Mouse (Mus musculus) T-helper 1 cell (primary cell): Measurements from ENCODE around the gene Cubn.

Experiments
- in situ Hi-C: fragments of 300-600 bp; cut with MboI, MseI; formaldehyde crosslinking; loops from one replicate; pipeline ENCODE4 v1.15.1; 2025; ENCODE audit warnings: high pct_unique_total_duplicates

Gene Cubn

DNA sequence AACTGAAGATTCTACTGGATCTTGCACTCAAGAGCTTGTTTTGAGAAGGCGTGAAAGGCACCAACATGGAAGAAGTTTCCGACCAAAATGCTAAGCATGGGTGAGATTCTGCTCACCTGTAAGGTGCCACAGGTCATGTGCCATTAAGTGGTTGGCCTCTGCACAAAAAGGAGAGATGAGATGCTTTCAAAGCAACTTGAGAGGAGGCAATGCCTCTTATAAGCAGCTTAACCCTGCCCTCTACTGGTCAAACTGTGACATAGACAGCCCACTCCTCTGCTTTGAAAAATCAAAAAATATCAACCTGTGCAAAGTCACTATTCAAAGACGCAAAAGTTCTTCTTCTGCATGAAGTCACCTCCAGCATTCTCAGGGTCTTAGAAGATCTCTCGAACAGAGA is 226.7 kb downstream of the Cubn start:
- in situ Hi-C loops: loop anchor here (10.0 kb wide), 1 partner anchor 840 kb away; no protein-coding TSS in a partner anchor

DNA sequence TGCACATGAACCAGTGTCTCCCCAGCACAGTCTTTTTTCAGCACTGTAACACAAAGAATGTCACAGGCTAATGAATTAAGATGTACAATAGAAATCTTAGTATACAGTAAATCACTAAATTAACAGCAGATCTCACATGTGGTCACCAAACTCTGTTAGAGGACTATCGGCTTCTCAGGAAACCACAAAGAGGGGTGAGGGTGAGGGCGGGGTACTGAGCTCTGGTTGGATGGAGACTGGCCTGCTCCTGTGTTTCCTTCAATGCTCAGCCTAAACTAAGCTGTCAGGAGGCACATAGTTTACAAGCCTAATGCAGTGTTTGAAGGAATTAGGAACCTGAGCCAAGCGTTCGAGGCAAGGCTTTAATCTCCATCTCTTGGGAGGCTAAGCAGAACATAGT is 228.5 kb downstream of the Cubn start:
- in situ Hi-C loops: loop anchor here (10.0 kb wide), 1 partner anchor 838 kb away; no protein-coding TSS in a partner anchor

DNA sequence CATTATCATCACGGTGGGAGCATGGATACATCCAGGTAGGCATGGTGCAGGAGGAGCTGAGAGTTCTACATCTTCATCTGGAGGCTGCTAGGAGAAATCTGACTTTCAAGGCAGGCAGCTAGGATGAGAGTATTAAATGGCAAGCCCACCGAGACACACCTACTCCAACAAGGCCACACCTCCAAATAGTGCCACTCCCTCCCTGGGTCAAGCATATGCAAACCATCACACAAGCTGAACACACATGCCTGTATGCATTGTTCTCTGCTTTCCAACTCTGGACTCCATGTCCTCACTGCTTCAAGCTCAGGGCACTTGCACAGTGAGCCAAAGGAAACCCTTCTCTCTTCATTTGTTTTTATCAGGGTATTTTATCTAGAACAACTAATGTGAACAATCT is 233.0 kb downstream of the Cubn start:
- in situ Hi-C loops: loop anchor here (10.0 kb wide), 1 partner anchor 804 kb away; no protein-coding TSS in a partner anchor

DNA sequence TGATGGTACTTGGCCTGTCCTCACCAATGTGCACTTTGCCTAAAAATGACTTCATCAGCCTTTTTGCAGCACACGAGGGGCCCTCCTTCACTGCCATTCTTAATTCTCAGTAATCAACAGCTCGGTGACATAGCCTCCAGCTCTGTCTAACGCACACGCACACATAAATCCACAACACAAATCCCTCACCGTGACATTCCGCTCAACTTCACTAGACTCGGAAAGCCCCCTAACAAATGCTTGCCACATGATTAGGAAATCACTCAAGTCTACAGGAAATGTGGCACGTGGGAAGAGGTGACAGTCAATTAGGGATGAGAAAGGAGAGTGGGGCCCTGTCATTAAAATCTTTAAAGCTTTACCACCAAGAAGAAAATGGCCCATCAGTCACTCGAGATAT is 250.9 kb downstream of the Cubn start:
- in situ Hi-C loops: loop anchor here (10.0 kb wide), 1 partner anchor 536 kb away; no protein-coding TSS in a partner anchor

DNA sequence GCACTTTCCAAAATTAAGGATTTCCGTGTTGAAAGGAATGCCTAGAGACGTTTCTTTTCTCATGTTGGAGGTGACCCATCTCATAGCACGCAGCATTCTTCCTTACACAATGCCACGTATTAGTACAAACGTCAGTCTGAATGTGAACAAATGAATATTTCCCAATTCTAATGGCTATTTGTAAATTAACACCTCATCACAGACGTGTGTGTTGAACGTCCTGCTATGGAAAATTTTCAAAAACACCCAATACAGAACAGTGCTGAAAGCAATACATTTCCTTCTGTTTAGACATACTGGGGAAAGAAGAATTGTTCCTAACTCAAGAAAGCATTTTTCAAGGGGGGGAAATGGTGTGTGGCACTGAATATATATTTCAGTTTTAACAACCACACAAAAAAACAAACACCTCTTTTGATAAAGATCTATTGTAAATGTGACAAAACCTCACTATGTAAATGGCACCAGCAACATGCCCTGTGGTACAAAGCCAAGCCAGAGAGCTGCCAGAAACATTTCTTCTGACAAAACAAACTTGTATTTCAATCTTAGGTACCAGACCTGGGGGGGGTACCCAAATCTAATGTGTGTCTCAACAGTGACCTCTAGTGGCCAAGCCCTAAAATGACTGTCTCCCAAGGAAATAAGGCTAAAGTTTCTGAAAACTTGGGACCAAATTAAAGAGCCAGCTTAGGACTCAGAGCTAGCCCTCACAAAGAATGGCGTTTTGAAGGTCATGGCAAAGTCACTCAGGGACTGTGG is 254.3 kb downstream of the Cubn start:
- in situ Hi-C loops: no loop called here

DNA sequence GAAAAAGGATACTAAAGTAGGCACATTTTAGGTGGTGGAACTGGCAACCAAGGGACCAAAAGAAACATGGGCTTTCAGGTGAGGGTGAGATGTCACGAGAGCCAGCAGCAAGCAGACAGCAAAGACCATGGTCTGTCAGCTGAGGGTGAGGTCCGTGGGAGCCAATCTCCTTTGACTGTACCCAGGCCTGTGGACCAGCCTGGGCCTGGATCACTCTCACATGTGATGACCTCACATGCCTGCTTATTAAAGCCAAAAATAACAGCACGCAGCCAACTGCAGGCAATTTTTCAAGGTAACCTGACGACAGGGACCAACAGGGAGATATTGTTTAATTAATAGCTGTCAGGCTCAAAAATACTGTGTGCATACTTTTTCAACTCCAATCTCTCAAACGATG is 255.9 kb downstream of the Cubn start:
- in situ Hi-C loops: no loop called here

DNA sequence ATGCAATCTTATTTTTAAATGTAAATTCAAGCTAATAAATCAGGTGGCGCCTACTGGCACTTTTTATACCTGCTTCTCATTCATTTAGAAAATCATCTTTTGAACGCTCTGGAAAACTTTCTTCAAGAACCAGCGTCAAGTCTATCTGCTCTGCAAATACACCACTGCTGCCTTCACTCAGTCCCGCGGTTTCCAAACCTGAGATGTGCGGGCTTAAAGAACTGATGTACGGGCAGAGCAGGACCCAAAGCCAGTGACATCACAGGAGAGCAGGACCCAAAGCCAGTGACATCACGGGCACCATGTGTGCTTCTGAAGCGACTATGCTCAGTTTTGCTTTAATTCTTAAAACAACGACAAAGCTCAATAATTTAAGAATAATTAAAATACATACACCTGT is 256.8 kb downstream of the Cubn start:
- in situ Hi-C loops: no loop called here

DNA sequence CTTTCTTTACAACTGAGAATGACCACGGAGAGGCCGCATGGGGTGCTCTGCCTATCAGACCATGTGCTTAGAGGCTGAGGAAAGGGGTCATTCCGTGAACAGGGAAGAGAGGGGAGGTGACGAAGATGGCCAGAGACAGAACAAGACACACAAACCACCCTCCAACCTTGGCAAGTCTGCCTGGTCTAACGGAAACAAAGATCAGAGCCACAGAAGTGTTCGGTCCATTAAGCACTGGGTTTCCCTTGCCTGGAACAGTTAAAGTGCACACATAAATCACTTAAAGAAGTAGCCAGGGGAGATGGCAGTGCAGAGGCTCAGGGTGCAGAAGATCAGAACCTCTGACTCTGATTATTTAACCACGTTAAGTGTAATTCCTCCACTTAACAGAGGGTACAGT is 257.7 kb downstream of the Cubn start:
- in situ Hi-C loops: no loop called here

DNA sequence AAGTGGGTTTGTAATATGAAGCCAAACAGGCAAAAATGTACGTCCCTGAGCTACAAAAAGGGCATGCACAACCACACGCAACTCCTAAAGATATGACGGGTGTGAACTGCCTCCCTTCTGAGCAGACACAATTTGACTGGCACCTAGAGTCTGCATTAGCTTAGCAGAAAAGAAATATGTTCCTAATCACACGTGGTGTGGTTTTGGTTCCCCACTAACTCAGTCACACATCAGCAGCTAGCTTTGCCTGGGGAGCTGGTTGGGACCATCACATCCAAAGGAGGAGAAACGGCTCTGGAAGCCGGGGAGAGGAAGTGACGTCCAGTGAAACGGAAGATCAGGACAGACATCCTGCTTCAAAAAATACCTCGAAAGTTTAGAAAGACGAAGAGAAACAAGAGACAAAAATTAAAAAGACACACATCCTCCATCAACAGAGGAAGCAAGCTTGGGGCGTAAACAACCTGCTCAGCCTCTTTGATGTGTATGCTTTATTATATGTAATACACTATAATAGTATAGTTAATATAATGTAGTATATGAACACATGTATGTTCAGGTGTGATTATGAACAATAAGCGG is 258.3 kb downstream of the Cubn start:
- in situ Hi-C loops: no loop called here

DNA sequence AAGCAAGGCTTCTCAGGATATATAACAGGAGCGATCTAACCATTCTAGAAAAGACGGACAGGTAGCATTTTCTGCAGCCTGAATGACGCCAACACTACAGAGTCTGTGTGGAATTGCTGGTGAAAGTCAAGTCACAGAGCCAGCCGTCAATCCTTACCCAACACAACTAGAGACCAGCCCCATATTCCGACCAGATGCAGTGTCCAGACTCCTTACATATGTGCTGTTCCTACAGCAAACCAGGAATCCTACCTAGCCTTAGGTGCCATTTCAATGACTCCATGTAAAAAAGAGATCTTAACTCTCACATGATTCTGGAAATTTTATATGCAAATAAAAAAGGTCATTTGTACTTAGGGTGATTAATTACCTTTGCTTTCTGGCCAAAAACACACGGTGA is 259.3 kb downstream of the Cubn start:
- in situ Hi-C loops: no loop called here

DNA sequence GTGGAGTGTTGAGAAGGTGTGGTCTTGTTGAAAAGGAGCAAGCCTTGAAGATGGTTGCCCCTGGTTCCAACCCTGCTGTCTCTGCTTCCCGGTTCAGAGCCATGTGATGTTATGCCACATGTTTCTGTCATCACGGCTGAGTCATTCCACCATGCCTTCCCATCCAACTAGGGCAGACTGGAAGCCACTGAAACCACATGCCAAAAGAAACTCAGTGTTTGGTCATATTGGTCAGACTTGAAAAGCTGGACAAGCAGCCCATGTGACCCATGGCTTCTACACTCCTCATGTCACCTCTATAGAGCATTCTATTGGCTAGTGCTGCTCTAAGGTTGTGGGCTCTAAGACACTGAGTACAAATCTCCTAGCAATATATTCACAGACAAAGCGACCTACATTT is 261.9 kb downstream of the Cubn start:
- in situ Hi-C loops: no loop called here
